Mouse (Mus musculus): ENCODE results near the gene Olfr1371.

Olfr1371 gene

DNA sequence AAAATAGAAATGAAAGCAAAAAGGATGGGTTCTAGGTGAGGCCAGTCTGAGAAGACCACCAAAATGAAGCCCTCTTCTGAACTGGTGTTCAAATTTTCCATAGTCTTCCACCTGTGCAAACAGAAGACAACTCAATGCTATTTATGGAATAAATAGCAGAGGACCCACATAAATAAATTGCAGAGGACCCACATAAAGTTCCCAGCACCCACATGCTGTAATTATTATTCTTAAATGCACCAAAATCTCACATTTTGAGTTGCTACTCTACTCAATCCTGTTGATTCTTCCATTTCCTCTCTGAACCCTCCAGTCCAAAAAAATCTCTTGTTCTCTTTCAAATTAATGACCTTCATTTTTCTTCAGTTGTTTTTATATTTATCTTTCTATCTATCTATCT is at the start of gene Olfr1371:
Gene Olfr1371 (minus strand): TSS at position 101 of the 400 bp plus-strand sequence.
- DNase-seq (ENCODE audit: low read depth, low spot score), result no peak

GRCm38 (mm10) chr11:52262338-52262737 is 48.6 kb upstream of the Olfr1371 start:
- no peak for DNase-seq (ENCODE audit: low read depth, low spot score)

GRCm38 (mm10) chr11:52261937-52262336 is 48.1 kb upstream of the Olfr1371 start:
- no peak for DNase-seq (ENCODE audit: low read depth, low spot score)

DNA sequence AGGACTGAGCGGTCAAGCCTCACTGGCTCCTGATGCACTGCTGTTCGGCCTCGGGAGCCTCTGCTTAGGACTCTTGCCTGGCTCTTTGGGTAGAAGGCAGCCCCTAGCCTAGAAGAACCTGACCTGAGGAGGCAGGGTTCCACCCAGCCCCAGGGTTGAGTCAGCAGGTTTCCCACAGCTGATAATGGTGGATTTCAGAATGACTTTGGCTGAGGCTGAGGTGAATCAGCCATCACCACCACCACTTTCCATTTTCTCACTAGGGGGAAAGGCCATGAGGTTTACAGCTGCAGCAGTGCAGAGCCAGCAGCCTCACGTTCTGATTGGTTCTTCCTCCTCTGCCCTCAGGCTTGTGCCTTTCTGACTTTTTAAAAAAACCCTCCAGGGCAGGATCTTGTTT is 47.1 kb upstream of the Olfr1371 start:
- DNase-seq (ENCODE audit: low read depth, low spot score), result no peak

GRCm38 (mm10) chr11:52258711-52259110 is 44.9 kb upstream of the Olfr1371 start:
- no peak for DNase-seq (ENCODE audit: low read depth, low spot score)

DNA sequence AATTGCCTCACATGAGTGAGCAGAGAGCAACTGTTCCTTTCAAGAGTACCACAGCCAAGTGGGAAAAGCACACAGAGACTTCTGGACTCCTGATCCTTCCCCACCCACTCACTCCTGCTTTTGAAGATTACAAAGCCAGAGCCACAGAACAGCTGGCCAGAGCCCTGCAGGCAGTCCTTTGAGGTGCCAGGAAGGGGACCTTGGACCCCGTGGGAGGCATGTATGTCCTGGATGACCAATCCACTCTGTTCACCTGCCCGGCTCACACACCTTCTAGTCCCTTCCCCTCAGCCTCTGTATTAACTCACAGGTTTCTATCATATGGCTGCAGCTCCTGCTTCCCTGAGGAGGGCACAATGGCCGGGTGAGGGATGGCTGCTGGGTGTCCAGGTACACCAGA is 43.6 kb upstream of the Olfr1371 start:
- DNase-seq (ENCODE audit: low read depth, low spot score), result no peak

- DNase-seq (ENCODE audit: low read depth, low spot score), result no peak
Observed at GRCm38 (mm10) chr11:52255077-52255476, 41.3 kb upstream of the Olfr1371 start.

DNA sequence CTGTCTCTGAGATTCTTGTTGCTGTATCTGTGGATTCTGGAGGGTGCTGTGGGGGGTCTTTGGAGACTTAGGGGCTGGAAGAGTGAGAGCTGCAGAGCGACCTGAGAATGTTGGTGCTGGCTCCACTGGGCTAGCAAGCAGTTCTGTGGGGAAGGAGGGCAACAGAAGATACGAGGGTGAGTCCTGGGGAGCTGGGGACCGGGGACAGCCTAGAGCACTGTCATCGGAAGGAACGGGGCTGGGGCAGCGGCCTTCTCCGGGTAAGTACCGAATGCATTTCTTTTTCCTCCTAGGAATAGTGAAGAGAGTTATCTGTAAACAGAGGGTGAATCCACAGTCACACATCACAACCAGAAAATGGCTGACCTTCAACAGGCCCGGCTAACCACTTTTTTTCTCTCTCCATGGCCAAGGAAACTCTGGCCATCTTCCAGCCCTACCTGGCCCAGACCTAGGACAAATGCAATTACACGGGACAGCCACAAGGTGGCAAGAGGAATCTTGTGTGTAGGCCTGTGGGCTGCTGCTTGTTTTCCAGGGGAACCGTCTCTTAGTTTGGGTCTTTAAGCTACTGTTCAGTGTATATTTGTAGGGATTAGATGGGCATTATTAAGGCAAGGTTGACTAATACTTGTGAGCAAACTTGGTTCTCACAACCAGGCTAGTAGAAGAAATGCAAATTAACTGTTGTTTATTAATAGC is 40.0 kb upstream of the Olfr1371 start:
- DNase-seq (ENCODE audit: low read depth, low spot score), result peak; percentile 20

GRCm38 (mm10) chr11:52252692-52253091 is 38.9 kb upstream of the Olfr1371 start:
- DNase-seq (ENCODE audit: low read depth, low spot score), result no peak

DNA sequence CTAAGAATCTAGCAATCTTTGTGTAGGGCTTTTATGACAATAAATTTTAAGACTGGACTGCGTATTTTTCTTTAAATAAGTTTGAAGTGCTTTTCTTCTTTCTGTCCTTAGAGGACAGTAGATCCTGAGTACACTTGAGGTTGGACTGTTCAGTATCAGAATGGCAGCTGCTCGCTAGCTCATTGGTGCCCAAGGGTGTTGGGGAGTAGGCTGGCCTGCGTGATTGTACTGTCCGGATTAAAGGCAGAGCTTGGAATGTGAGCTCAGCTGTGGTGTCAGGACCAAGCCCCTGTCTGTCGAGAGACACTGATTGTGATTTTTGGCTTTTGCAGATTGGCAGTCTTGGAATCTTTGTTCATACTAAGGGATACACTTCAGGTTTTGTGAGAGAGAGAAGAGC is 38.0 kb upstream of the Olfr1371 start:
- no peak for DNase-seq (ENCODE audit: low read depth, low spot score)

DNA sequence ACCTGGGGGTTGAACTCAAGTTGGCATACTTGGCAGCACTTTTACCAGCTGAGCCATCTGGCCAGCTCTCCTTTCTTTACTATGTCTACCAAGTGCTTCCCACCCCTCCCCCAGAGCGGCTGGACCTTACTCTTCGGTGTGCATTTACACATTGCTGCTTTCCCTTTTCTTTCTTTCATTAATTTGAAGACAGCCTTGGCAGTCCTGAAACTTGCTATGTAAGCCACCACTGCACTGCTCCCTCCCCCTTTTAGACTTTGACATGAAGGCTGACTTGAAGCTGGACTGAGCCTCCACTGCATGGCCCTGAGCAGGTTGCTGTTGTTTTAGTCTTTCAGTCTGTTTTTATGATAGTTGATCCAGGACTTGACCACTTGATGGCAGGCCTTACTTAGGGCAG is 35.7 kb upstream of the Olfr1371 start:
- no peak for DNase-seq (ENCODE audit: low read depth, low spot score)

DNA sequence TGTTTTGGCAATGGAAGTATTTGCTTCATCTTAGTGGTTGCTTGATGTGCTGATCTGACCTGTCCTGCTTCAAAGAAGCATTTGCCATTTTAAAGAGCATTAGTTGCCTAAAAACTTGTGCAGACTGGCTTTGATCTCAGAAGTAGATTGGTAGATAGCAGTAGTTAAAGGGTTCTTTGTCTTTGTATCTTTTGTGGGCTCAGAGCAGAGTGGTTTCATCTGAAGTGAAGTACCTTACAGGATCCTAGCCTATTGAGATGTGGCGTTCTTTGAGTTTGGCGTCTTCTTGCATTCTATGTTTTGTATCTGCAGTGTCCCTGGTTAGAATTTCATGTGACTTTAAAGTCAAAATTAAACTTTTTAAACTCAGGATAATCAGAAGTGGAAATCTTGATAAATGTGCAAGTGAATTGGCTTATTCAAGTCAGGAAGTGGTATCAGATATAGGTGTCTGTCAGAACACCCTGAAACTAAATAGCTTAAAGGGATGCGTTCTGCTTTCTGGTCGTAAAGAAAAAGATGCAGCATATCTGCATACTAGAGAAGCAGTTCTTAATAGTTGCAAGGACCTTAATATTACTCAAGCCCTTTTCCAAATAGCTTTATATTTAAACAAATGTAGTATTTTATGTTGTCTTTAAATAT is 27.2 kb upstream of the Olfr1371 start:
- DNase-seq (ENCODE audit: low read depth, low spot score), result no peak

DNA sequence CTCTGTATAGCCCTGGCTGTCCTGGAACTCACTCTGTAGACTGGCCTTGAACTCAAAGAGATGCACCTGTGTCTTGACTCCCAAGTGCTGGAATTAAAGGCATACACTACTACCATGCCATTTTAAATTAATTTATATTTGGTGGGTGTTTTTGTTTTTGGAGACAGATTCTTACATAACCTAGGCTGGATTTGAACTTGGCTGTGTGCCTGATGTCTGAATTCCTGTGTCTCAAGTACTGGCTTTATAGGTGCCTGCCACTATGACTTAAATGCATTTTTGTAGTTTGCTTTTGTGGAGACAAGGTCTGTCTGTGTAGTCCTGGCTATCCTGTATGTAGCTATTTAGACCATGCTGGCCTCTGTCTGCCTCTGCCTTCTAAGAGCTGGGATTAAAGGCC is 20.7 kb upstream of the Olfr1371 start:
- DNase-seq (ENCODE audit: low read depth, low spot score), result no peak

DNA sequence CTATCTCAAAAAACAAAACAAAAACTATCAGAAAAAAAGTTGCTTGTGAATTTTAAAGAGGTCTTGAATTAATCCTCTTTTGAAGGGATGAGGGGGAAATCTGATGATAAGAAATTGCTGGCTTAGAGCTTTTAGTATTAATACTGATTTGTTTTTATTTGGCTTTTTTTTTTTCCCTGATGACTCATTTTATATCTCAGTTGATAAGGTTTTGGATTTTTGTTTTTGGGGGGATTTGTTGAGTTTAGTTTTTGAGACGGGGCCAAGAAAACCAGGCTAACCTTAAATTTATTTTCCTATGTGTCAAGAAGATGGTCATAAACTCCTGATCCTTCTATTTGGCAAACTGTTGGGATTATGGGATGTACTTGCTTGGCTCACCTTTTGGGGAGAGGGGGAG is 20.1 kb upstream of the Olfr1371 start:
- no peak for DNase-seq (ENCODE audit: low read depth, low spot score)

DNA sequence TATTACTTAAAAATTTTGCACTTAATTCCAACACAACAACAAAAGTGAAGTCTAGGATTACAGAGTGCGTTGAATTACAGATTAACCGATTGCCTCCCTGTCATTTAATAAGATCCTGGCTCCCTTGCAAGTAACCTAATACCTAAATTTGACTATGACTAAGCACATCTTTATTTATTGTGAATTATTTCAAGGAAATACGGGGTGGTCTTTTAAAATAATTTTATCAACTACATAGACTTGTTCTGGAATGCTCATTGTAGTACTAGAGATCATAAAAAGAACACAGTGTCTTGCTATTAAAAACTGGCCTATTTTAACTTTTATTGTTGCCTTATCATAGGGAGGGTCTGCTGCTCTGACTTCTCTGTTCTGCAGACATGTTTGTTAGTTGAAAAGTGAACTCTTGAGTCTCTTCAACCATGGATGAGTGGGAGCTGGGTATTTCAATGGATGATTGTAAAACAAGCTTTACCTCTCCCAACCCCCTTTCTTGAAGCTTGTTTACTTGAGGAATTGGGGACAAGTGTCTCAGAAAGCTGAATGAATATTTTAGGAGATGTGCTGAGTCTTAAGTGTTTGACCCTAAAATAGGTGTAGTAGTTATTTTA is 19.4 kb upstream of the Olfr1371 start:
- DNase-seq (ENCODE audit: low read depth, low spot score), result peak; percentile 25

DNA sequence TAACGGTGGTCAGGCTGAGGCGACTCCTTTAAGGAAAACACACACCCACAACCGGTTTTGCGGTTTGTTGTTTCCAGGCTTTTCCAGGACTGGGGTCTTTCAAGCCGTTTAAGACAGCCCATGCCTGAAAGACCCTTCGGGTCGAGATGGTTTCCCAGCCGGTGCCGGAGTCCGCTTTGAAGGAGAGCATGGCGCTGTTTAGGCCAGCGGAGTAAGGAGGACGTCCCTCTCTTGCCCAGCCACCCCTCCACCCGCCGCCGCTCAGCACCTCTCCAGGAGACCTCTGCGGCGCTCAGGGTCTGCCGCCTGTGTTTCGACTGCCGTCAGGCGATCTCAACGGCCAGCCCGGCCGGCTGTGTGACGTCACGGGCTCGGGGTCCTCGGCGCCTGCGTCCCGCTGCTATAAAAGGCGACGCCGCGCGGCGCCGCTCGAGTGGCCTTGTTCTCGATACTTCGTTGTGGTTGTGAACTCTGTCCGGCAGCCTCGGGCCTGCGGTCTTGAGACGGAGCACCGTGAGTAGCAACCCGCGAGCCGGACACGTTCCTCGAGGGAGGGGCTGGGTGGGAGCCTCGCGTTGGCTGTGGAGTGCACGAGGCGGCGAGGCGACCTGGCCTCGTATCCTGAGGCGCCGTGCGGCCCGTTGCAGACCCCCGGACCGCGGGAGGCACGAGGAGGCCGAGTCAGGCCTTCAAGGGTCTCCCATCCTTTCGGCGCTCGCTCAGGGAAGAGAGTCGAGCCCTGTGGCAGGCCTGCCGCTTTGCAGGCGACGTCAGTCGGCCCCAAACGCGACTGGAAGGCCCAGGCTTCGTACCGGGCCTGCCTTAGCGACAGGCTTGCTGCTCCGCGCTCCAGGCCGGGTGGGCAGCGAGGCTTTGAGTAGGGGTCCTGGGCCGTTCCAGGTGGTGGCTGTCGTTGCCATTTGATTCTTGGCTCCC is 18.1 kb upstream of the Olfr1371 start, which contains the start of gene Skp1a:
Gene Skp1a (plus strand): TSS at position 390 of the 936 bp plus-strand sequence.
- peak; percentile 87 for DNase-seq (ENCODE audit: low read depth, low spot score)

DNA sequence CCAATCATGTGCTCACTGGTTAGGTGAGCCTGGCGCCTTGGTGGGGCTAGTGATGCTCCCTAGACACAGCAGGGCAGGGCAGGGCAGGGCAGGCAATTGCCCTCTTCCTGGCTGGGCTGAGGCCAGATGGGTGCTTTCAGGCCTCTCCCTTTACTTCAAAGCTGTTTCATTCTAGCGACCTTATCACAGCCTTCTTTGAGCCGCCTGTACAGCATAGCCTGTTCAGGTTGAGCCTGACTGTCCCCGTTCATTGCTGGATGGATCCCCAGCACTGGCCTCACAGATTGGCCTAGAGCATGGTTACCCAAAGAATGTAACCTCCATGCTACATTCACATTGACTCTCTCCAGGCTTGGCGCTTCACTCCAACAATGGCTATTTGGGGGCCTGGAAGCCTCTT is 16.9 kb upstream of the Olfr1371 start:
- peak; percentile 21 for DNase-seq (ENCODE audit: low read depth, low spot score)

DNA sequence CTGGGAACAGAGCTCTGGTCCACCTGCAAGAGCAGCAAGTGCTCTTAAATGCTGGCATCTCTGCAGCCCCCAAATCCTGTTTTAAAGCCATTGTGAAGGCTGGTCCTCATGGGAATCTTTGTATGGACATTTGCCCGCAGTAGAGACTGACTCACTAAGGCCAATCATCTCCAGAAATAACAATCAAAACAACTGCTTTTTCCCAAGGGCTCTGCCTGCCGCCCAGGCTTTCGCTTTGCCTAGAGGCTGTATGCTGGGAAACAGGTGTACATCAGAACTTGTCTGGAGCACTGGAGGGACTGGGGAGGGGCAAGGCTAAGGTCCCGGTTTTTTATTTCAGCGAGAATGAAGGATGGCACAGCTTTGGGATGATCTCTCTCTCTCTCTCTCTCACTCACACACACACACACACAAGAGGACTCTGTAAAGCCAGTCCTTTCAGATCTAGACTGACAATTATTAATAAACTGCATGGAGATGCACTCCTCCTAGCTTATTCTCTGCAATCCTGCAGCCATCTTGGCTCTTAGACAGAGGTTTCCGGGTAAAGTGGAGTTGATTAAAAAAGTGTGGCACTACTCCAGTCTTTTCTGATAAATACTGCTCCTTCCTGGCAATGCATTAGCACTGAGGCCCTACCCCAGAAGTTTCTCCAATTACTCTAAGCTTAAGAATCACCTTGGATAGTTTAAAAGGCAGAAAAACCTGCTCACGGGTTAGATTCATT is 15.1 kb upstream of the Olfr1371 start:
- no peak for DNase-seq (ENCODE audit: low read depth, low spot score)

GRCm38 (mm10) chr11:52227466-52228226 is 13.9 kb upstream of the Olfr1371 start:
- no peak for DNase-seq (ENCODE audit: low read depth, low spot score)

DNA sequence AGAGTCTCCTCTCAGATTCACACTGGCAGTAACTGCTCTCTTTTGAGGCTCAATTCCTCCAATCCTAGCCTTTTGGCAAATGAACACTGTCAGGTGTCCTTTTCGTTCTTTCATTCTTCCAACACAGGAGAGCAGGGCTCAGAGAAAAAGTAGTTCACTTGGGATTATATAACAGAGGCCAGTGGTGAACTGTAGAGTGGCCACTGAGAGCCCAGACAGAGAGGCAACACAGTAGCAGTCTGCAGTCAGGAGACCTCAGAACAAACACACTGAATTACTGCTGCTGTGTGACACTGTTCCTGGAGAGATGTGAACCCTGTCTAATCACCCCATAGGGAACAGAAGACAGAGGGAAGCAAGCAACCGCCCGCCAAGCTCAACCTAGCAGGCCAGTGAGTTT is 13.3 kb upstream of the Olfr1371 start:
- no peak for DNase-seq (ENCODE audit: low read depth, low spot score)

Measured in c-Kit-negative CD71-positive TER-119-positive erythroid progenitor cells, embryonic 14.5 days (primary cell).